Mouse (Mus musculus) stomach, embryonic 14.5 days (tissue): Measurements from ENCODE around the gene Aox1. TPM values are rescaled to one million over a fixed set of nuclear protein-coding genes. Genes with fewer than 3 reads are reported as not detected.
"Not testable (repeated sequence)": the region's sequence is repeated elsewhere in the genome, so short reads cannot be mapped to it uniquely, and the experiment has no call there.

Source experiments
- ATAC-seq: fragments of 200-750 bp; cut with Nextera tagmentation; 2 replicates; pipeline ENCODE4 v1.8.0; 2017; ENCODE audit warnings: low read depth, moderate TSS enrichment; ENCODE audit not compliant: insufficient number of reproducible peaks, insufficient read depth, low FRiP score
- H3K27ac ChIP-seq: fragments of 300-500 bp; sonication (generic); 2 replicates; pipeline ENCODE4 v1.5.1; 2014; ENCODE audit warnings: mild to moderate bottlenecking, low read length, moderate library complexity, mixed read lengths
- H3K27me3 ChIP-seq: fragments of 300-500 bp; sonication (generic); 2 replicates; pipeline ENCODE4 v1.6.1; 2014; ENCODE audit warnings: low read length, control low read depth, mixed read lengths; ENCODE audit not compliant: control insufficient read depth, insufficient read depth
- H3K36me3 ChIP-seq: fragments of 300-500 bp; sonication (generic); 2 replicates; pipeline ENCODE4 v1.6.1; 2014; ENCODE audit warnings: mild to moderate bottlenecking, control low read depth, low read length, moderate library complexity, mixed read lengths; ENCODE audit not compliant: control insufficient read depth, insufficient read depth
- H3K4me1 ChIP-seq: fragments of 300-500 bp; sonication (generic); 2 replicates; pipeline ENCODE4 v1.6.1; 2014; ENCODE audit warnings: low read length, control low read depth, mixed read lengths; ENCODE audit not compliant: control insufficient read depth, insufficient read depth
- H3K4me2 ChIP-seq: fragments of 300-500 bp; sonication (generic); replicated peaks from 2 replicates; pipeline ENCODE4 v1.6.1; 2014; ENCODE audit warnings: low read depth, low read length, control low read depth
- H3K4me3 ChIP-seq: fragments of 300-500 bp; sonication (generic); 2 replicates; pipeline ENCODE4 v1.5.1; 2014; ENCODE audit warnings: low read depth, low read length, control low read depth
- H3K9ac ChIP-seq: fragments of 300-500 bp; sonication (generic); replicated peaks from 2 replicates; pipeline ENCODE4 v1.6.1; 2014; ENCODE audit warnings: low read depth, mild to moderate bottlenecking, control low read depth, low read length, moderate library complexity, mixed read lengths
- H3K9me3 ChIP-seq: fragments of 300-500 bp; sonication (generic); 2 replicates; pipeline ENCODE4 v1.6.1; 2016; ENCODE audit warnings: low read depth, low read length, control low read depth; ENCODE audit not compliant: control insufficient read depth
- whole genome bisulfite sequencing: fragments of 180-500 bp; shearing (Covaris S2); extraction: QIAGEN DNeasy Blood & Tissue Kit; methylation state at CpG from one replicate; pipeline ENCODE4 v1.1.7; 2014; 5-methylcytosine and 5-hydroxymethylcytosine counted together
- polyA plus RNA-seq: library from polyadenylated mRNA; unstranded; fragments of >200 nt; fragmentation: Nextera tagmentation; extraction: Ambion mirVana; gene quantifications from 2 replicates; pipeline ENCODE4 v1.2.1, GENCODE M21; 2014

Gene Aox1
- polyA plus RNA-seq, 1 experiment from 2014 or later = 0.10 TPM

GRCm38 (mm10) chr1:58027707-58028106, 2.0 kb upstream of the Aox1 start:
- WGBS = 74% methylated on average over 7 of the region's 7 CpGs
- H3K4me1 ChIP-seq = no peaks in the 10 kb centered on the region
- no peak overlapping the region for H3K4me2 ChIP-seq
- H3K36me3 ChIP-seq = peaks cover 15% of the 10 kb centered on the region
- no peak for ATAC-seq
- H3K9ac ChIP-seq = no peak overlapping the region
- no peak overlapping the region for H3K4me3 ChIP-seq
- H3K27ac ChIP-seq = no peak overlapping the region
- no peaks in the 10 kb centered on the region for H3K27me3 ChIP-seq
- H3K9me3 ChIP-seq = no peaks in the 10 kb centered on the region

DNA sequence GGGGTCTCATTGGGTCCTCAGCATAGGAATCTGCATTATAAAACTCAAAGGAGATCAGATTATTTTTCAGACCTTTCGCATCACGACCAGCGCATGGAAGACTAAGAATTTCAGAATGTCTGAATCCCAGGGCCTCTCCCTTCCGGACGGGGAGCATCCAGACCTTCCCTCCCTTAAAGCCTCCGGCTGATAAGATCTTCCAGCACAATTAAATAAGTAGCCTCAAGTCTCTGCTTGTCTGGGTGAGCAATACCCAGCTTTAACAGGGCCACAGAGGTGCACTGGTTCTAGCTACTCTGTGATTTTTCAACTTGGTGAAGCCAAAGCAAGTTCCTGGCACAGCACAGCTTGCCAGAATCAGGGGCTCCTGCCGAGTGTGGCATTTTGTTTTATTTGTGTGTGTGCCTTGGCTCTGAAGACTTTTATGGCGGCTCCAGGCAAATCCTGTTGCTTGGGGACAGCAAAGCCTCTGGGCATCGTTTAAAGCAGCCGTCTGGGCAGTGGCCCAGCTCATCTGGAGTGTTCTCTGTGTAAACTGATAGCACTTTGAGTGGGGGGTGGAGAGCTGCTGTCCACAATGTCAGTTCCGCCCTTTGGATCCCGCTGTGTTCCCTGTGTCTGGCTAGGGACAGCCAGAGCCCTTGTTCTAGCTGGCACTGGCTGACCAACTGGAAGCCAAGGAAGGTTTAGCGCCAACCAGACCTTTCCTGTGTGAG, 583 bp downstream of the Aox1 start:
- Histone ChIP-seq H3K4me3 (peak overlapping the region; percentile 11; the same call in 1 of the 2 replicates), H3K9me3 (no peaks in the 10 kb centered on the region), H3K27ac (no peak overlapping the region), H3K27me3 (no peaks in the 10 kb centered on the region), H3K36me3 (no peaks in the 10 kb centered on the region), H3K4me2 (peak overlapping the region; percentile 40), H3K9ac (no peak overlapping the region), H3K4me1 (no peaks in the 10 kb centered on the region)
- ATAC-seq = no peak
- 35% methylated on average over 13 of the region's 13 CpGs for WGBS

DNA sequence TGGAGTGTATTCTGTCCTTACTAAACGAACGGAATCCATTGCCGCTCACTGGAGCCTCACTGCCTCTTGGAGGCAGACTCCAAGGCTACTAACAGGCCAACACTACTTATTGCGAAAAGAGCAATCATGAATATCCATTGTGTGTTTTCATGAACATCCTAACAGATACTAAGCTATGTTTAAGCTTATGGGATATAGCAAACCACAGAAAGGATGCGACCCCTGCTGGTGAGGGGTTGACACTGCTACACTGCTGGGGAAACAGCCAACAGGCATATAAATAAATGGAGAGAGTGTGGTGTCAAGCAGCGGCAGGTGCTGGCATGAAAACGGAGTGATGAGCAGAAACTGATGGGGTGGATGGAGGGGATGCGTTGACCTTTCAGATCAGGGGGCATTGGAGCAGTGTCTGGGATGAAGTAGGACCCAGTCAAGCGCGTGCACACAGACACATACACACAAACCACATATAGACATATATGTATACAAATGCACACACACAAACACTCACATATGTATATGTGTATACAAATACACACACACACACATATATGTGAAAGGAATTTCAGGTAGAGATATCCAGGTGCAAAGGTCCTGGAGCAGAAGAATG, 1.5 kb downstream of the Aox1 start:
- H3K36me3 ChIP-seq = no peaks in the 10 kb centered on the region
- H3K4me3 ChIP-seq = no peak overlapping the region

GRCm38 (mm10) chr1:58037306-58037705, 7.6 kb downstream of the Aox1 start:
- WGBS = 92% methylated on average over 9 of the region's 9 CpGs
- ATAC-seq, H3K27me3 ChIP-seq, H3K9me3 ChIP-seq, H3K36me3 ChIP-seq, H3K4me3 ChIP-seq, H3K4me1 ChIP-seq, H3K27ac ChIP-seq, H3K9ac ChIP-seq, H3K4me2 ChIP-seq: not testable (repeated sequence)

More for the DNA sequence above, 1.5 kb downstream of the Aox1 start:
- WGBS = 64% methylated on average over 10 of the region's 10 CpGs
- Histone ChIP-seq H3K4me2 (no peak overlapping the region), H3K27ac (no peak overlapping the region), H3K4me1 (no peaks in the 10 kb centered on the region), H3K9ac (no peak overlapping the region), H3K9me3 (no peaks in the 10 kb centered on the region), H3K27me3 (no peaks in the 10 kb centered on the region)
- ATAC-seq = no peak; the same call in 1 of the 2 replicates

GRCm38 (mm10) chr1:58045076-58045475, 15.3 kb downstream of the Aox1 start:
- Histone ChIP-seq H3K27ac (no peak overlapping the region), H3K27me3 (no peaks in the 10 kb centered on the region), H3K4me1 (no peaks in the 10 kb centered on the region), H3K4me3 (no peak overlapping the region), H3K9ac (no peak overlapping the region), H3K36me3 (no peaks in the 10 kb centered on the region), H3K4me2 (no peak overlapping the region), H3K9me3 (no peaks in the 10 kb centered on the region)
- WGBS = 67% methylated on average over 3 of the region's 3 CpGs
- no peak for ATAC-seq

DNA sequence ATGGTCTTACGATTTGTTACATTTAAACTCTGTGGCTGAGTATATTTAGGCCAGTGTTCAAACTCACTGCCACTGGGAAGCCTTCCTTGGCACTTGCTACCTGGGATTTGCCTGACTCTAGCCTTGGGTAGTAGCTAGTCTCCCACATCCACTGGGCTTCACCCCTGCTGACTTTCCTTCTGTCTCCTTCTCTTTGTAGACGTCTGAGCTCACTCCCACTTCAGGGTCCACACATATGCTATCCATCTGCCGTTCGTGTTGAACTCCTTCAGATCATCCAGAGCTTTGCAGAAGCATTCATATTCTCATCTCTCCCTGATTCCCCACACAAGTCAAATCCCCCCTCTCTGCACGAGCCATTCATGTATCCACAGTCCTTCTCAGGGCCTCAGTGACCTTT, 15.8 kb downstream of the Aox1 start:
- no peak overlapping the region for H3K4me2 ChIP-seq
- no peaks in the 10 kb centered on the region for H3K9me3 ChIP-seq
- no peak overlapping the region for H3K9ac ChIP-seq
- 67% methylated on average over 5 of the region's 5 CpGs for WGBS
- no peak overlapping the region for H3K27ac ChIP-seq
- H3K27me3 ChIP-seq = no peaks in the 10 kb centered on the region
- no peaks in the 10 kb centered on the region for H3K36me3 ChIP-seq
- H3K4me1 ChIP-seq = no peaks in the 10 kb centered on the region
- no peak for ATAC-seq
- H3K4me3 ChIP-seq = no peak overlapping the region

DNA sequence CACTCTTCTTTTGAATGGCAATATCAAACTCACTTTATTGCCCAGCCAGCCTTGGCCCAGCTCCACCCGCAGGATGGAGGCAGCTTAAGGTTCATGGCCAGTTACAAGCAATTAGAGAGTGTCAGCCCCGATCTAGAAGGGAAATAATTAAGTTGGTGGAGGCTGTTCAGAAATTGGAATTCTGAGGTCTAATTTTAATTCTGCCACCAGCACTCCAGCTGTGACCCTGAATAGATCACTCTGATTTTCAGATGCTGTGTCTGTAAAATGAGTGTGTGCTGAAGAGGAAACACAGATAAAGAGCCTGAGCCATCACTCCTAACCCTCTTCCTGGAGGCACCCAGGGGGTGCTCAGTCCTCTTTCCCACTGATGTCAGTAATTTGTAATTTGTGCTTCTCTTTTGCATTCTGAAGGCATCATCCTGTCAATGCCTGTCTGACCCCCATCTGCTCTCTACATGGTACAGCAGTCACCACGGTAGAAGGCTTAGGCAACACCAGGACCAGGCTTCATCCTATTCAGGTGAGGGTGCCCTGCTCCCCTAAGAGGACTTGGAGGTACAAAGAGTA, 17.1 kb downstream of the Aox1 start:
- Histone ChIP-seq H3K27ac (no peak overlapping the region), H3K4me2 (no peak overlapping the region), H3K4me3 (no peak overlapping the region), H3K36me3 (no peaks in the 10 kb centered on the region), H3K4me1 (no peaks in the 10 kb centered on the region), H3K27me3 (no peaks in the 10 kb centered on the region), H3K9me3 (no peaks in the 10 kb centered on the region), H3K9ac (no peak overlapping the region)
- ATAC-seq = no peak
- WGBS = 76% methylated on average over 3 of the region's 3 CpGs

DNA sequence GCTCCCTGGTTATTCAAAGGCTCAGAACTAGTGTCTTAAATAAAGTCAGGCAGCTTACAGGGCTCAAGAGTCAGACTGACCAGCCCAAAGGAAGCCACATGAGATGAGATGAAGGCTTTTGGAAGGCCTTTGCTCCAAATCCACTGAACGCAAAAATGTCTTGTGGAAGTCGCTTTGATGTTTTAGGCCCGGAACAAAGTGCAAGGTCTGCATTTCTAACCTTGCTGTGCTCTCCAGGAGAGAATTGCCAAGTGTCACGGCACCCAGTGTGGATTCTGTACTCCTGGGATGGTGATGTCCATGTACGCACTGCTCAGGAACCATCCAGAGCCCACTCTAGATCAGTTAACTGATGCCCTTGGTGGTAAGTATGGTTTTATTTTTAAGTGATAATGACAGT, 19.4 kb downstream of the Aox1 start:
- no peaks in the 10 kb centered on the region for H3K36me3 ChIP-seq
- H3K9ac ChIP-seq = no peak overlapping the region
- 90% methylated on average over 5 of the region's 5 CpGs for WGBS
- ATAC-seq = no peak
- no peak overlapping the region for H3K4me2 ChIP-seq
- H3K27me3 ChIP-seq = no peaks in the 10 kb centered on the region
- no peaks in the 10 kb centered on the region for H3K4me1 ChIP-seq
- no peak overlapping the region for H3K27ac ChIP-seq
- H3K9me3 ChIP-seq = no peaks in the 10 kb centered on the region
- H3K4me3 ChIP-seq = no peak overlapping the region
